Mouse (Mus musculus) MEL (cell line): ENCODE measurements around the gene Hoxb7. TPM values are rescaled to one million over a fixed set of nuclear protein-coding genes. Genes with fewer than 3 reads are reported as not detected.

ENCODE experiments used
- DNase-seq: peaks from one replicate; pipeline ENCODE4 v3.0.0; 2011; ENCODE audit warnings: low read depth, low spot score
- H3K27ac ChIP-seq: 2 replicates; pipeline ENCODE4 v1.5.1; 2012; ENCODE audit warnings: low read depth, mild to moderate bottlenecking, control low read depth, low read length, moderate library complexity; ENCODE audit not compliant: control insufficient read depth
- H3K27me3 ChIP-seq, 2 experiments: fragments of 150-350 bp in 1 of 2; sonication (generic) in 1 of 2; 2 replicates each; pipeline ENCODE4 v1.6.1; 2012; ENCODE audit warnings: low read length in 2 of 2, mild to moderate bottlenecking in 2 of 2, improper control_type of control experiment in 1 of 2, moderate library complexity in 1 of 2; ENCODE audit not compliant: insufficient read depth in 2 of 2, control insufficient read depth in 1 of 2
- H3K36me3 ChIP-seq, 2 experiments: 2 replicates each; pipeline ENCODE4 v1.6.1; 2012 to 2014; ENCODE audit warnings: low read length in 2 of 2, improper control_type of control experiment in 1 of 2, inconsistent platforms in 1 of 2, mild to moderate bottlenecking in 1 of 2; ENCODE audit not compliant: insufficient read depth in 2 of 2, control insufficient read depth in 1 of 2
- H3K4me1 ChIP-seq, 2 experiments: fragments of 150-350 bp in 1 of 2; sonication (generic) in 1 of 2; 2 replicates each; pipeline ENCODE4 v1.6.1; 2012; ENCODE audit warnings: low read length in 2 of 2, improper control_type of control experiment in 1 of 2, mild to moderate bottlenecking in 1 of 2; ENCODE audit not compliant: insufficient read depth in 2 of 2, control insufficient read depth in 1 of 2
- H3K4me3 ChIP-seq, 2 experiments: fragments of 150-350 bp in 1 of 2; sonication (generic) in 1 of 2; 2 replicates each; pipeline ENCODE4 v1.5.1; 2012; ENCODE audit warnings: low read depth in 2 of 2, low read length in 2 of 2, mild to moderate bottlenecking in 2 of 2, moderate library complexity in 2 of 2, control low read depth in 1 of 2, improper control_type of control experiment in 1 of 2; ENCODE audit not compliant: control insufficient read depth in 1 of 2, insufficient read depth in 1 of 2
- H3K79me2 ChIP-seq: 2 replicates; pipeline ENCODE4 v1.6.1; 2012; ENCODE audit warnings: mild to moderate bottlenecking, low read length, moderate library complexity; ENCODE audit not compliant: control insufficient read depth, poor library complexity, insufficient read depth
- H3K9ac ChIP-seq: 2 replicates; pipeline ENCODE4 v1.6.1; 2012; ENCODE audit warnings: low read depth, mild to moderate bottlenecking, control low read depth, low read length, moderate library complexity; ENCODE audit not compliant: control insufficient read depth, poor library complexity, severe bottlenecking
- H3K9me3 ChIP-seq: fragments of 150-350 bp; sonication (generic); replicated peaks from 2 replicates; pipeline ENCODE4 v1.6.1; 2012; ENCODE audit warnings: mild to moderate bottlenecking, low read length, improper control_type of control experiment, moderate library complexity; ENCODE audit not compliant: insufficient read depth
- CHD1 ChIP-seq: IDR thresholded peaks from 2 replicates; pipeline ENCODE4 v1.6.1; 2012; ENCODE audit warnings: low read depth, mild to moderate bottlenecking, inconsistent platforms, low read length, improper control_type of control experiment
- CTCF ChIP-seq, 3 experiments: IDR thresholded peaks in 2 of 3; conservative IDR thresholded peaks in 1 of 3; 2 replicates each; pipeline ENCODE4 v1.5.1; 2011 to 2012; ENCODE audit warnings: low read length in 3 of 3, low read depth in 2 of 3, mild to moderate bottlenecking in 2 of 3, improper control_type of control experiment in 1 of 3, inconsistent platforms in 1 of 3, mixed read lengths in 1 of 3, moderate library complexity in 1 of 3; ENCODE audit not compliant: control insufficient read depth in 1 of 3, insufficient read depth in 1 of 3, poor library complexity in 1 of 3, severe bottlenecking in 1 of 3
- ETS1 ChIP-seq: IDR thresholded peaks from 2 replicates; pipeline ENCODE4 v1.6.1; 2012; ENCODE audit warnings: low read depth, mild to moderate bottlenecking, inconsistent platforms, low read length, improper control_type of control experiment, moderate library complexity
- GABPA ChIP-seq: IDR thresholded peaks from 2 replicates; pipeline ENCODE4 v1.6.1; 2012; ENCODE audit warnings: low read depth, mild to moderate bottlenecking, inconsistent platforms, low read length, improper control_type of control experiment, moderate library complexity
- HCFC1 ChIP-seq: IDR thresholded peaks from 2 replicates; pipeline ENCODE4 v1.6.1; 2012; ENCODE audit warnings: low read depth, mild to moderate bottlenecking, inconsistent platforms, low read length, improper control_type of control experiment, moderate library complexity
- MAFK ChIP-seq: IDR thresholded peaks from 2 replicates; pipeline ENCODE4 v1.6.1; 2011; ENCODE audit warnings: low read depth, mild to moderate bottlenecking, low read length, improper control_type of control experiment, borderline replicate concordance
- MAZ ChIP-seq: IDR thresholded peaks from 2 replicates; pipeline ENCODE4 v1.6.1; 2012; ENCODE audit warnings: low read depth, mild to moderate bottlenecking, inconsistent platforms, low read length, improper control_type of control experiment
- MEF2A ChIP-seq: IDR thresholded peaks from 2 replicates; pipeline ENCODE4 v1.6.1; 2014; ENCODE audit warnings: low read depth, mild to moderate bottlenecking, inconsistent platforms, low read length, improper control_type of control experiment; ENCODE audit not compliant: poor library complexity, insufficient replicate concordance, severe bottlenecking; ENCODE audit errors: extremely low read depth
- MYB ChIP-seq: IDR thresholded peaks from 2 replicates; pipeline ENCODE4 v1.6.1; 2011; ENCODE audit warnings: mild to moderate bottlenecking, low read depth, low read length, improper control_type of control experiment
- POLR2AphosphoS2 ChIP-seq: IDR thresholded peaks from 2 replicates; pipeline ENCODE4 v1.6.1; 2011; ENCODE audit warnings: low read length, improper control_type of control experiment
- POLR2AphosphoS5 ChIP-seq: IDR thresholded peaks from 2 replicates; pipeline ENCODE4 v1.6.1; 2012; ENCODE audit warnings: low read depth, borderline replicate concordance, mild to moderate bottlenecking, inconsistent platforms, low read length, moderate library complexity, mixed read lengths
- SMC3 ChIP-seq: IDR thresholded peaks from 2 replicates; pipeline ENCODE4 v1.6.1; 2011; ENCODE audit warnings: low read depth, low read length, improper control_type of control experiment
- TAL1 ChIP-seq: IDR thresholded peaks from 2 replicates; pipeline ENCODE4 v1.6.1; 2012; ENCODE audit warnings: mild to moderate bottlenecking, inconsistent platforms, low read length, moderate library complexity, mixed read lengths
- TBP ChIP-seq: IDR thresholded peaks from 2 replicates; pipeline ENCODE4 v1.8.0; 2011; ENCODE audit warnings: low read depth, low read length, improper control_type of control experiment
- ZNF384 ChIP-seq: IDR thresholded peaks from 2 replicates; pipeline ENCODE4 v1.6.1; 2012; ENCODE audit warnings: low read depth, mild to moderate bottlenecking, inconsistent platforms, low read length, improper control_type of control experiment
- polyA plus RNA-seq, 2 experiments: library from polyadenylated mRNA; stranded (reverse) in 1 of 2; unstranded in 1 of 2; fragments of >175 nt in 1 of 2; fragments of >200 nt in 1 of 2; gene quantifications; 2 replicates each; pipeline versions ENCODE4 v1.2.1 to v1.2.4; 2012; ENCODE audit warnings: low replicate concordance in 2 of 2, low read depth in 1 of 2; ENCODE audit not compliant: insufficient read length in 2 of 2, insufficient read depth in 1 of 2, missing spikeins in 1 of 2
- total RNA-seq: library from RNA; depleted of rRNA; stranded (reverse); fragments of 300-350 nt; gene quantifications from 2 replicates; pipeline ENCODE4 v1.2.3, GENCODE M21; 2012

The Hoxb7 gene
- total and polyA plus RNA-seq, 3 experiments = not detected

GRCm38 (mm10) chr11:96292565-96293301 lies 6.3 kb downstream of the Hoxb7 start:
- TF ChIP-seq HCFC1 (no peak), CHD1 (no peak), POLR2AphosphoS2 (no peak), MAFK (no peak), TAL1 (no peak), MYB (no peak), GABPA (no peak), TBP (no peak), ETS1 (no peak), SMC3 (no peak), CTCF (IDR thresholded peaks at IDR 0.05 in 2 of 3, conservative IDR thresholded peaks at IDR 0.05 in 1 of 3; ENCODE audit: control insufficient read depth in 1 of 3, insufficient read depth in 1 of 3, low read depth in 2 of 3, low read length in 3 of 3, poor library complexity in 1 of 3, severe bottlenecking in 1 of 3) (no peak), POLR2AphosphoS5 (no peak)
- H3K79me2 ChIP-seq = no peaks in the 10 kb centered on the region
- 0 out of 4 replicates have a peak, but pooled peaks cover 0 to 4% of the 10 kb centered on the region in 2 experiments for H3K4me1 ChIP-seq
- H3K9me3 ChIP-seq = no peaks in the 10 kb centered on the region
- no peaks in the 10 kb centered on the region for H3K36me3 ChIP-seq
- H3K27me3 ChIP-seq = peaks cover 15 to 19% of the 10 kb centered on the region in 2 experiments
- no peak overlapping the region for H3K9ac ChIP-seq
- H3K27ac ChIP-seq = no peak overlapping the region
- H3K4me3 ChIP-seq = no peak overlapping the region
- no peak for DNase-seq

- no peak overlapping the region for H3K4me3 ChIP-seq
- peaks cover 17 to 19% of the 10 kb centered on the region in 2 experiments for H3K27me3 ChIP-seq
- H3K4me1 ChIP-seq = 0 out of 4 replicates have a peak, but pooled peaks cover 0 to 4% of the 10 kb centered on the region in 2 experiments
- H3K9me3 ChIP-seq = no peaks in the 10 kb centered on the region
- TF ChIP-seq MEF2A (no peak), ZNF384 (no peak), TAL1 (no peak), HCFC1 (no peak), POLR2AphosphoS2 (no peak), MAZ (no peak)
- H3K9ac ChIP-seq = no peak overlapping the region
- DNase-seq = no peak
- no peaks in the 10 kb centered on the region for H3K79me2 ChIP-seq
- no peaks in the 10 kb centered on the region for H3K36me3 ChIP-seq
- no peak overlapping the region for H3K27ac ChIP-seq
These were observed 7.0 kb downstream of the Hoxb7 start for GRCm38 (mm10) chr11:96293302-96293921.
